In genomic region chr11:67845193-67845592, GRCm38 (mm10) we compare ENCODE assay signal across 16 mouse cellular contexts. TPM values are rescaled to one million over a fixed set of nuclear protein-coding genes. Genes with fewer than 3 reads are reported as not detected.
DNase-seq lines count a peak whose midpoint lies in the region; ATAC-seq lines count a peak whose summit lies in the region.
"Had no signal": no experiment of that assay in that cellular context is flagged by ENCODE, and none has a peak within 500 bp of the region (broad histone marks: within the 10 kb centered on the region; RNA-seq: fewer than 3 reads in every experiment).

No protein-coding gene starts in this region.

- H3K4me2 ChIP-seq in forebrain, embryonic 16.5 days (ENCODE audit: low read length) = no peak overlapping the region
- no peak overlapping the region for H3K4me2 ChIP-seq in forebrain, embryonic 13.5 days
- no peak overlapping the region for H3K4me2 ChIP-seq in neural tube, embryonic 15.5 days
- H3K4me2 ChIP-seq: embryonic facial prominence, embryonic 12.5 days; forebrain, embryonic 12.5 days had no signal

- H3K9me3 ChIP-seq in forebrain, embryonic 16.5 days (ENCODE audit: control insufficient read depth, low read length) = no peaks in the 10 kb centered on the region
- H3K9me3 ChIP-seq in forebrain, embryonic 13.5 days (replicated peaks) = no peaks in the 10 kb centered on the region
- H3K9me3 ChIP-seq in neural tube, embryonic 15.5 days (replicated peaks) = no peaks in the 10 kb centered on the region
- H3K9me3 ChIP-seq: embryonic facial prominence, embryonic 10.5 days; embryonic facial prominence, embryonic 12.5 days; forebrain, embryonic 12.5 days had no signal

- ATAC-seq in forebrain, embryonic 16.5 days = no peak
- ATAC-seq in forebrain, embryonic 13.5 days = no peak
- peak; percentile 64 for ATAC-seq in frontal cortex, adult (ENCODE audit: low TSS enrichment)
- ATAC-seq in neural tube, embryonic 15.5 days (ENCODE audit: low FRiP score) = no peak

- H3K27ac ChIP-seq in forebrain, embryonic 16.5 days (ENCODE audit: low read length) = peak overlapping the region; percentile 58
- H3K27ac ChIP-seq in forebrain, embryonic 13.5 days = no peak overlapping the region
- no peak overlapping the region for H3K27ac ChIP-seq in neural tube, embryonic 15.5 days (replicated peaks)
- H3K27ac ChIP-seq: embryonic facial prominence, embryonic 10.5 days; embryonic facial prominence, embryonic 12.5 days; forebrain, embryonic 12.5 days had no signal

- no peaks in the 10 kb centered on the region for H3K4me1 ChIP-seq in forebrain, embryonic 16.5 days (replicated peaks; ENCODE audit: control insufficient read depth, insufficient read depth, low read length)
- H3K4me1 ChIP-seq in forebrain, embryonic 13.5 days = no peaks in the 10 kb centered on the region
- no peaks in the 10 kb centered on the region for H3K4me1 ChIP-seq in neural tube, embryonic 15.5 days
- H3K4me1 ChIP-seq: embryonic facial prominence, embryonic 10.5 days; embryonic facial prominence, embryonic 12.5 days; forebrain, embryonic 12.5 days had no signal

- no peaks in the 10 kb centered on the region for H3K27me3 ChIP-seq in forebrain, embryonic 16.5 days (replicated peaks; ENCODE audit: control insufficient read depth, insufficient read depth, low read length)
- H3K27me3 ChIP-seq in forebrain, embryonic 13.5 days = no peaks in the 10 kb centered on the region
- no peaks in the 10 kb centered on the region for H3K27me3 ChIP-seq in neural tube, embryonic 15.5 days (replicated peaks)
- H3K27me3 ChIP-seq: embryonic facial prominence, embryonic 12.5 days; forebrain, embryonic 12.5 days had no signal

- no peak overlapping the region for H3K9ac ChIP-seq in forebrain, embryonic 16.5 days (replicated peaks; ENCODE audit: low read depth, low read length)
- no peak overlapping the region for H3K9ac ChIP-seq in forebrain, embryonic 13.5 days
- no peak overlapping the region for H3K9ac ChIP-seq in neural tube, embryonic 15.5 days (replicated peaks)
- H3K9ac ChIP-seq: embryonic facial prominence, embryonic 12.5 days; forebrain, embryonic 12.5 days had no signal

- no peak for DNase-seq in frontal cortex, postnatal 10 days (ENCODE audit: low spot score in 2 of 2)
- DNase-seq: adrenal gland, adult 2 months; adrenal gland, postnatal 10 days; adrenal gland, postnatal 25 days; cerebellum, adult 11-12 months; cerebellum, adult 2 months; cerebellum, adult 9-10 months; cerebellum, postnatal 10 days; cerebellum, postnatal 25 days had no signal

- no peaks in the 10 kb centered on the region for H3K36me3 ChIP-seq in forebrain, embryonic 16.5 days (ENCODE audit: control insufficient read depth, insufficient read depth)
- no peaks in the 10 kb centered on the region for H3K36me3 ChIP-seq in forebrain, embryonic 13.5 days (ENCODE audit: poor library complexity, severe bottlenecking)
- H3K36me3 ChIP-seq in neural tube, embryonic 15.5 days = no peaks in the 10 kb centered on the region
- H3K36me3 ChIP-seq: embryonic facial prominence, embryonic 10.5 days; embryonic facial prominence, embryonic 12.5 days; forebrain, embryonic 12.5 days had no signal

- H3K4me3 ChIP-seq in forebrain, embryonic 16.5 days (replicated peaks; ENCODE audit: low read length) = no peak overlapping the region
- H3K4me3 ChIP-seq in forebrain, embryonic 13.5 days = no peak overlapping the region
- no peak overlapping the region for H3K4me3 ChIP-seq in neural tube, embryonic 15.5 days (replicated peaks)
- H3K4me3 ChIP-seq: embryonic facial prominence, embryonic 10.5 days; embryonic facial prominence, embryonic 12.5 days; forebrain, embryonic 12.5 days had no signal

- 58% methylated on average over 4 of the region's 4 CpGs for WGBS in forebrain, embryonic 16.5 days
- WGBS in forebrain, embryonic 13.5 days = 75% methylated on average over 4 of the region's 4 CpGs
- WGBS in neural tube, embryonic 15.5 days = 68% methylated on average over 4 of the region's 4 CpGs

RNA-seq across cellular contexts. Expression of gene Dhrs7c, which starts 47.2 kb away (rescaled TPM):
- not detected in 2 replicates for polyA plus RNA-seq in forebrain, embryonic 16.5 days (2015; fragmentation: Nextera tagmentation; extraction: Ambion mirVana)
- not detected in 2 replicates for polyA plus RNA-seq in forebrain, embryonic 13.5 days (2015; fragmentation: Nextera tagmentation; extraction: Ambion mirVana)
- 0.68 and 1.3 TPM in 2 replicates for polyA plus RNA-seq in neural tube, embryonic 15.5 days (2015; fragmentation: Nextera tagmentation; extraction: Ambion mirVana)
- polyA plus RNA-seq: adrenal gland, adult 2 months; cerebellum, adult 2 months; embryonic facial prominence, embryonic 10.5 days; forebrain, embryonic 12.5 days had no signal
